Mouse (Mus musculus) C2C12 (cell line): Measurements from ENCODE around the gene Flrt3. TPM values are rescaled to one million over a fixed set of nuclear protein-coding genes. Genes with fewer than 3 reads are reported as not detected.

ENCODE experiments used
- H3K27me3 ChIP-seq: one replicate; pipeline ENCODE4 v1.6.1; 2011; ENCODE audit not compliant: control insufficient read depth, insufficient read depth, insufficient read length
- H3K36me3 ChIP-seq: one replicate; pipeline ENCODE4 v1.6.1; 2011; ENCODE audit not compliant: control insufficient read depth, insufficient read depth
- H3K4me3 ChIP-seq: one replicate; pipeline ENCODE4 v1.5.1; 2011; ENCODE audit warnings: mild to moderate bottlenecking, control low read depth; ENCODE audit not compliant: poor library complexity, insufficient read depth, severe bottlenecking
- H3K79me2 ChIP-seq: one replicate; pipeline ENCODE4 v1.6.1; 2011; ENCODE audit not compliant: control insufficient read depth, insufficient read depth
- H3K79me3 ChIP-seq: one replicate; pipeline ENCODE4 v1.6.1; 2011; ENCODE audit warnings: low read depth, control low read depth
- H3ac ChIP-seq: one replicate; pipeline ENCODE3; 2011; ENCODE audit warnings: low read depth; ENCODE audit not compliant: control insufficient read depth, insufficient read length
- CEBPB ChIP-seq: IDR thresholded peaks from one replicate; pipeline ENCODE4 v1.6.1; 2011; ENCODE audit warnings: low read depth, mild to moderate bottlenecking, control low read depth, moderate library complexity
- CTCF ChIP-seq: IDR thresholded peaks from one replicate; pipeline ENCODE4 v1.5.1; 2011; ENCODE audit not compliant: control insufficient read depth, insufficient read depth, insufficient read length
- FOSL1 ChIP-seq: IDR thresholded peaks from one replicate; pipeline ENCODE4 v1.8.0; 2011; ENCODE audit warnings: mild to moderate bottlenecking, low read length; ENCODE audit not compliant: poor library complexity, insufficient read depth, severe bottlenecking
- MYOD1 ChIP-seq: IDR thresholded peaks from one replicate; pipeline ENCODE4 v1.6.1; 2011; ENCODE audit warnings: low read depth; ENCODE audit not compliant: control insufficient read depth, insufficient read length
- MYOG ChIP-seq: IDR thresholded peaks from one replicate; pipeline ENCODE4 v1.6.1; 2011; ENCODE audit not compliant: control insufficient read depth, insufficient read length; ENCODE audit errors: extremely low read depth
- USF1 ChIP-seq: IDR thresholded peaks from one replicate; pipeline ENCODE4 v1.6.1; 2011; ENCODE audit warnings: low read depth, mild to moderate bottlenecking, control low read depth, moderate library complexity
- polyA plus RNA-seq: library from polyadenylated mRNA; unstranded; fragments of >200 nt; fragmentation: generic; extraction: Trizol; gene quantifications from one replicate; pipeline ENCODE4 v1.2.1, GENCODE M21; 2012; ENCODE audit warnings: missing spikeins

Gene Flrt3
- polyA plus RNA-seq, 1 experiment: 0.01 TPM

DNA sequence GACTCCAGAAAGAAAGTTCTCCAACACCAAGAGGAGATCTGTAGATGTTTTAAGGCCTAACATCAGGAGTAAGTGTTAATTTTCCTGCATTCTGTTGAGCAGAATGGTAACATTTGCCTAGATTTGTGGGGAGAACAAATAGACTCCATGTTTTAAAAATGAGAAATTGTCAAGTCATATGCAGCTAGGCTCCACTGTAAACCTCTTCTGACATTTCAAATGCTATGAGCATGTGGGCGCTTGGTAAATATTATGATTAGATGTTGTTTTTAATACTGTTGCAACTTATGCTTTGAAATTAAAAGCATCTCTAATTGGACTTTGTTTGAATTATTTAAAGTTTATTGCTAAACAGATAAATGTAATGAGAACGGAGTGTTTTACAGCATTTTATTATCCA is 55.8 kb downstream of the Flrt3 start:
- H3K79me3 ChIP-seq: no peaks in the 10 kb centered on the region
- H3K79me2 ChIP-seq: no peaks in the 10 kb centered on the region
- H3ac ChIP-seq: no peak overlapping the region
- no peaks in the 10 kb centered on the region for H3K36me3 ChIP-seq
- H3K27me3 ChIP-seq: no peaks in the 10 kb centered on the region
- no peak overlapping the region for H3K4me3 ChIP-seq
- TF ChIP-seq CTCF: no peak
- no peak for TF ChIP-seq MYOG
- TF ChIP-seq FOSL1: no peak
- TF ChIP-seq USF1: no peak
- TF ChIP-seq CEBPB: no peak
- no peak for TF ChIP-seq MYOD1
